Mouse (Mus musculus) stomach, postnatal 0 days (tissue): ENCODE measurements at regions not wholly inside any gene's neighbourhood (a gene's known extent, or its start where the extent isn't known, plus 50 kb on each side); places are given as distances from the start of the nearest gene placed in this dataset.

Experiments
- ATAC-seq: fragments of 200-750 bp; cut with Nextera tagmentation; 2 replicates; pipeline ENCODE4 v1.8.0; 2017; ENCODE audit not compliant: low FRiP score, low TSS enrichment
- DNase-seq: peaks from one replicate; pipeline ENCODE4 v3.0.0-alpha.2; 2016; ENCODE audit warnings: low spot score
- H3K27ac ChIP-seq: fragments of 300-500 bp; sonication (generic); replicated peaks from 2 replicates; pipeline ENCODE4 v1.5.1; 2014; ENCODE audit warnings: mild to moderate bottlenecking, control low read depth
- H3K27me3 ChIP-seq: fragments of 300-500 bp; sonication (generic); 2 replicates; pipeline ENCODE4 v1.6.1; 2014; ENCODE audit warnings: low read length; ENCODE audit not compliant: control insufficient read depth, insufficient read depth
- H3K36me3 ChIP-seq: fragments of 300-500 bp; sonication (generic); 2 replicates; pipeline ENCODE4 v1.6.1; 2014; ENCODE audit warnings: low read length, mixed read lengths; ENCODE audit not compliant: control insufficient read depth, insufficient read depth
- H3K4me1 ChIP-seq: fragments of 300-500 bp; sonication (generic); replicated peaks from 2 replicates; pipeline ENCODE4 v1.6.1; 2014; ENCODE audit warnings: antibody characterized with exemption; ENCODE audit not compliant: control insufficient read depth, insufficient read depth
- H3K4me2 ChIP-seq: fragments of 300-500 bp; sonication (generic); replicated peaks from 2 replicates; pipeline ENCODE4 v1.6.1; 2014; ENCODE audit warnings: low read depth, mild to moderate bottlenecking, control low read depth, moderate library complexity
- H3K4me3 ChIP-seq: fragments of 300-500 bp; sonication (generic); 2 replicates; pipeline ENCODE4 v1.5.1; 2014; ENCODE audit warnings: low read depth, low read length, control low read depth
- H3K9ac ChIP-seq: fragments of 300-500 bp; sonication (generic); 2 replicates; pipeline ENCODE4 v1.6.1; 2014; ENCODE audit warnings: mild to moderate bottlenecking, low read length, control low read depth, mixed read lengths
- H3K9me3 ChIP-seq: fragments of 300-500 bp; sonication (generic); 2 replicates; pipeline ENCODE4 v1.6.1; 2016; ENCODE audit warnings: low read length; ENCODE audit not compliant: control insufficient read depth
- CTCF ChIP-seq: IDR thresholded peaks from 2 replicates; pipeline ENCODE4 v1.5.1; 2016; ENCODE audit warnings: antibody characterized with exemption, low read depth, mild to moderate bottlenecking, moderate library complexity
- EP300 ChIP-seq: optimal IDR thresholded peaks from 2 replicates; pipeline ENCODE3; 2016; ENCODE audit warnings: antibody characterized with exemption
- WGBS: fragments of 180-500 bp; shearing (Covaris S2); extraction: QIAGEN DNeasy Blood & Tissue Kit; methylation state at CpG from one replicate; pipeline ENCODE4 v1.1.7; 2014; 5-methylcytosine and 5-hydroxymethylcytosine counted together

DNA sequence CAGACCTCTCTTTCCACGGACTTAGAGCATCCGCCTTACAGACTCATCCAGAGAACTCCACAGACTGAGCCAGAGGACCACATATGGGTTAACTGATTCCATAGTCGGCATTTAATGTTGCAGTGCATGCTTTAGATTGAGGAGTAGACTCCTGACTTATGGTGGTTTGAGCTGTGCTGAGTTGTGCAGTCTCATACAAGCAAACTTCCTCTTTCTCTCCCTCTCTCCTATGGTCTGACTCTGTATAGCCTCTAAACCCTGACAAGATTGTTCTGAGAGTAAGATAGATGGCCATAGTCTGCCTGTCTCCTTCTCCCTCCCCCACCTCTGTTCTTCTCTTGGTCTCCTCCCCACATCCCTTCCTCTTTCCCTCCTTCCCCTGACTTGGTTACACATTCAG, 616.0 kb downstream of the Ryr2 start:
- WGBS: 76% methylated on average over 3 of the region's 3 CpGs
- ATAC-seq: no peak
- TF ChIP-seq EP300: no peak

DNA sequence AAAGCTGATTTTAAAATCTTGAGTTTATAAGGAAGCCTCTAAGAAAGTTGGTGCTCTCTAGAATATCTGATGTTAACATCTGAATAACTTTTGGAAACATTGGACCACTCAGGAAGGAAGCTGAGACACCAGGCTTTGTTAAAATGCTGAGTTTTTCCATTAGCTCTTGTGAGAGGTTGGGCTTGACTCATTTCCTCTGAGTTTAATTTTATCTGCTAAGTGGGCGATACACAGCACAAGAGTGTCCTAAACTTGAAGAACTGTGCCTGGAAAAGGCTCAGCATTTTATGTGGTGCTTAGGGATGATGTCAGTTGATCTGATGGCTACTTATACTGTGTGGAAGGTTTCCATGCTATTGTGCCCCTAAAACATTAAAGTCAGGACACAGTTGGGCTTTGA, 623.6 kb downstream of the Ryr2 start:
- Histone ChIP-seq H3K9ac (no peak overlapping the region), H3K27ac (no peak overlapping the region), H3K9me3 (no peaks in the 10 kb centered on the region), H3K4me1 (no peaks in the 10 kb centered on the region), H3K36me3 (no peaks in the 10 kb centered on the region), H3K4me3 (no peak overlapping the region), H3K4me2 (no peak overlapping the region), H3K27me3 (no peaks in the 10 kb centered on the region)
- TF ChIP-seq CTCF (no peak), EP300 (no peak)
- DNase-seq: no peak
- 61% methylated on average over 1 of the region's 1 CpGs for WGBS
- no peak for ATAC-seq

More for the DNA sequence above, 616.0 kb downstream of the Ryr2 start:
- no peak overlapping the region for H3K27ac ChIP-seq
- no peak overlapping the region for H3K9ac ChIP-seq
- DNase-seq: no peak
- no peaks in the 10 kb centered on the region for H3K36me3 ChIP-seq
- no peak overlapping the region for H3K4me2 ChIP-seq
- no peak overlapping the region for H3K4me3 ChIP-seq
- no peaks in the 10 kb centered on the region for H3K9me3 ChIP-seq
- no peaks in the 10 kb centered on the region for H3K4me1 ChIP-seq
- H3K27me3 ChIP-seq: no peaks in the 10 kb centered on the region

GRCm38 (mm10) chr13:11482701-11483100, 624.0 kb downstream of the Ryr2 start:
- Histone ChIP-seq H3K9ac (no peak overlapping the region), H3K27me3 (no peaks in the 10 kb centered on the region), H3K4me3 (no peak overlapping the region), H3K27ac (no peak overlapping the region), H3K36me3 (no peaks in the 10 kb centered on the region), H3K9me3 (no peaks in the 10 kb centered on the region), H3K4me2 (no peak overlapping the region), H3K4me1 (no peaks in the 10 kb centered on the region)
- DNase-seq: no peak
- WGBS: 50% methylated on average over 3 of the region's 3 CpGs
- TF ChIP-seq EP300 (no peak), CTCF (no peak)
- ATAC-seq: no peak

- Histone ChIP-seq H3K4me3 (no peak overlapping the region), H3K9ac (no peak overlapping the region), H3K9me3 (no peaks in the 10 kb centered on the region), H3K27me3 (no peaks in the 10 kb centered on the region), H3K36me3 (no peaks in the 10 kb centered on the region), H3K4me2 (no peak overlapping the region), H3K27ac (no peak overlapping the region), H3K4me1 (no peaks in the 10 kb centered on the region)
- DNase-seq: no peak
- 89% methylated on average over 2 of the region's 2 CpGs for WGBS
- TF ChIP-seq CTCF: no peak
- ATAC-seq: no peak
Observed at GRCm38 (mm10) chr13:11460251-11460650, 646.5 kb downstream of the Ryr2 start.

GRCm38 (mm10) chr13:11455113-11455512, 651.6 kb downstream of the Ryr2 start:
- no peaks in the 10 kb centered on the region for H3K36me3 ChIP-seq
- H3K9ac ChIP-seq: no peak overlapping the region
- H3K27me3 ChIP-seq: no peaks in the 10 kb centered on the region
- DNase-seq (no peak), ATAC-seq (no peak)
- no peaks in the 10 kb centered on the region for H3K4me1 ChIP-seq
- no peak for TF ChIP-seq CTCF
- TF ChIP-seq EP300: no peak
- no peak overlapping the region for H3K27ac ChIP-seq
- no peaks in the 10 kb centered on the region for H3K9me3 ChIP-seq
- H3K4me3 ChIP-seq: no peak overlapping the region
- no peak overlapping the region for H3K4me2 ChIP-seq
- 53% methylated on average over 3 of the region's 3 CpGs for whole genome bisulfite sequencing

DNA sequence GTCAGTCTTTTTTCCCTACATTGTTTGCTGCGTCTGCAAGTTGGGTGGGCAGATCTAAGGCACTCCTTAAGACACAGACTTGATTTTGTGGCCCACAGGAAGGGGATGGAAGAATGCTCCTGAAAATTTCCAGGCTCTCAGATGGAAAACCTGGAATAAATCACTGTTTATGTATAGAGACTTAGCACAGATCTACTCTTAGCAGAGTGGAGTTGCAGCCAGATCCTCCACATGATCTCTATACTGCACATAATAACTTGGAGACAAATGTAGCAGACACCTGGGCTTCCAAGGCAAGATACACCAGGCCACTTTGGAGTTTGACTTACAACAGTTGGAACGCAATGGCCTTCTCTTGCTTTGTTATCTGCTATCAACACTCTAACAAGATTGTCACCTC, 654.3 kb downstream of the Ryr2 start:
- H3K9ac ChIP-seq: no peak overlapping the region
- no peak overlapping the region for H3K4me2 ChIP-seq
- no peak overlapping the region for H3K27ac ChIP-seq
- no peak for ATAC-seq
- no peaks in the 10 kb centered on the region for H3K4me1 ChIP-seq
- no peaks in the 10 kb centered on the region for H3K9me3 ChIP-seq
- no peaks in the 10 kb centered on the region for H3K36me3 ChIP-seq
- TF ChIP-seq EP300 (no peak), CTCF (no peak)
- H3K27me3 ChIP-seq: no peaks in the 10 kb centered on the region
- DNase-seq: no peak
- no peak overlapping the region for H3K4me3 ChIP-seq
- WGBS: 42% methylated on average over 2 of the region's 2 CpGs
